Mouse (Mus musculus) left cerebral cortex, adult 2 months (tissue): ENCODE measurements around the gene Prkce. TPM values are rescaled to one million over a fixed set of nuclear protein-coding genes. Genes with fewer than 3 reads are reported as not detected.
A peak's percentile ranks its signal among the peaks of the same experiment; 100 is the strongest.

Experiments
- DNase-seq, 2 experiments: peaks; one replicate each; pipeline ENCODE4 v3.0.0; 2021 to 2022; ENCODE audit warnings: low spot score in 2 of 2, mixed read lengths in 1 of 2; ENCODE audit errors: extremely low spot score in 1 of 2
- H3K27ac ChIP-seq: fragments of 200-600 bp; 2 replicates; pipeline ENCODE4 v1.8.1; 2022
- H3K4me3 ChIP-seq: fragments of 200-600 bp; 2 replicates; pipeline ENCODE4 v1.8.1; 2022
- CTCF ChIP-seq: fragments of 200-600 bp; IDR thresholded peaks from 2 replicates; pipeline ENCODE4 v1.8.1; 2022; ENCODE audit warnings: antibody characterized with exemption, mild to moderate bottlenecking, moderate library complexity
- intact Hi-C: fragments of 180-260 bp; cut with DNase I; formaldehyde crosslinking; loops from one replicate; pipeline ENCODE4 v1.15.1; 2025
- total RNA-seq, 2 experiments: library from RNA; stranded (reverse); gene quantifications; 2 replicates each; pipeline ENCODE4 v1.2.3; 2021

Prkce gene
- total RNA-seq, 2 experiments from 2014 or later, result 277 to 284 TPM

DNA sequence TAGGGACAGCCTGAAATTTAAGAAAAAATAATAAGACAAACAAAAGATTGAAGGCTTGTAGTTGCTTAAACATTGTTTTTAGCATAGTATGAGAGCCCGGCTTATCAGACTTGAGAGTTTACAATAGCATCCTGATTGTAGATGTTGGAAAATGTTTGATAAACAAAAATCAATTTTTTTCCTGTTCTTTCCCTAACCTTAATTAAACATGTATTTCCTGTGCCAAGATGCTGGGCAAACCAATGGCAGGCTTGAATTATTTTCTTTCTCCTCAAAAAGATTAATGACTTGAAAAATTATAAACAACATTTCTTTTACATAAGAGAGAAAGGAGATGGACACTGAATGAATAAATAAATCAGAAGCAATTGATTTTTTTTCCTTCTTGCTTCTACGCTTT, 187.7 kb downstream of the Prkce start:
- no peak overlapping the region for H3K4me3 ChIP-seq
- no peak for DNase-seq
- no peak for TF ChIP-seq CTCF
- H3K27ac ChIP-seq, result no peak overlapping the region
- intact Hi-C loops, result no loop called here

DNA sequence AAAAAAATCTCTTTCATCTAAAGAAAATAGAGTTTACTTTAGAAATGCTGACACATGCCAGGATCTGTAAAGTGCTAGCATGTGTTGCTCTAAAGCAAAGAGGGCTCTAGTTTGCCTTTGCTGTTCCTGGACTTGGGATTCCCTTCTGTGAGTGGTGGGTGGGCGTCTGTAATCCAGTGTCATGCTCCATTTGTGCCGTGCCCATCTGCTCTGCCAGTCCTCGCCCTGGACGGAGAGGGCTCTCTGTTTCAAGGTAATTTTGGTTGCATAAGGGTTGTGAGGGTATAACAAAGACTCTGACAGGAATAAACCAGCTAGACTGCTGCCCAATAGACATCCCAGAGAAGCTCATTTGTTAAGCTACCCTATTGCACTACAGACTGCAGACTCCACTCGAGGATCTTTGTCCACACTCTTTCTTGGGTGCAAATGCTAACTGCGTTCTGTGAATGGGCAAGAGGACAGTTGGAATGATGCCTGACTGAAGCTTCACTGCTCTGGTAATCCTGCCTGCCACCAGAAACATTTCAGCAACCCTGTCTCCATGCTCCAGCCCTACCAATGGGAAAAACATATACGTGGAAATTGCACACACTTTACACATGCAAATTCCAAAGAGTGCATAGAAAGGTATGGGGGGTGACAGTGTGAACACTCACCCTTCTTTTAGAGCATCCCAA, 188.3 kb downstream of the Prkce start:
- intact Hi-C loops, result no loop called here
- no peak for TF ChIP-seq CTCF
- H3K27ac ChIP-seq, result peak overlapping the region; percentile 24

DNA sequence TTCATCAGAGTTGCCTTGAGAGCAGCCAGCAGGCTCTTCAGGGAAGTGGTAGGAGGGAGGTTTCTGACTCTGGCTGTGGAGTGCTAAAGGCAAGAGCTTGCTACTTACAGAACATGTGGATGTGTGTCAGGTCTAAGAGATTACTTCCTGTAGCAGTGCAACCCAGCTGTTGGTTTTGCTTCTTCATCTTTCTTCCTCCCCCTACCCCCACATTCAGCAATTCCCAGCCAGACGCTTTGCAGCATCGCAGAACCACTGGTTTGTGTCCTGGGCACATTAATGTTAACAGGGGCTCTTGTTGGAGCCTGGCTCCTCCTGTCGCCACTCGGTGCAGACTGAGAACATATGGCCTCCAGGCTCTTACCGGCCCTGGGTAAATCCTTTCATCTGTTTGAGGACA, 190.8 kb downstream of the Prkce start:
- intact Hi-C loops, result no loop called here
- Histone ChIP-seq H3K27ac (no peak overlapping the region), H3K4me3 (no peak overlapping the region)
- DNase-seq, result no peak
- TF ChIP-seq CTCF, result no peak

More for the DNA sequence above, 188.3 kb downstream of the Prkce start:
- H3K4me3 ChIP-seq, result no peak overlapping the region
- no peak for DNase-seq

DNA sequence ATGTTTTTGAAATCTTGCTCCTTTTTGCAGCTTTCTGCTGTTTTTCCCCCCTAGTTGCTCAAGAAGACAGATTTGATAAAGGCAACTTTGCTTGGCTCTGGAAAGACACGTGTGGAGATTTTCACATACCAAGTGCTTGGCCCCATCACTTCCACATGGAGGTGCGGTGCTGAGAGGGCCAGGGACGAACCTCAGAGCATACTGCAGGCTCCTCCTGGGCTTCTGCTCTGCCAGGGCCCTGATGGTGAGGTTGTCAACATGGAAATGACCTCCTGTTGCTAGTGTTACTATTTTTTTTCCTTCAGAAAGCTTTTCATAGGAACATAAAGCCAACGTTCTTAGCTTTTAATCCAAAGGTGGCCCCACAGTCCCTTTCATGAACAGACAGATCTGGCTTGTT, 191.3 kb downstream of the Prkce start:
- intact Hi-C loops, result no loop called here
- no peak for TF ChIP-seq CTCF
- no peak overlapping the region for H3K27ac ChIP-seq

DNA sequence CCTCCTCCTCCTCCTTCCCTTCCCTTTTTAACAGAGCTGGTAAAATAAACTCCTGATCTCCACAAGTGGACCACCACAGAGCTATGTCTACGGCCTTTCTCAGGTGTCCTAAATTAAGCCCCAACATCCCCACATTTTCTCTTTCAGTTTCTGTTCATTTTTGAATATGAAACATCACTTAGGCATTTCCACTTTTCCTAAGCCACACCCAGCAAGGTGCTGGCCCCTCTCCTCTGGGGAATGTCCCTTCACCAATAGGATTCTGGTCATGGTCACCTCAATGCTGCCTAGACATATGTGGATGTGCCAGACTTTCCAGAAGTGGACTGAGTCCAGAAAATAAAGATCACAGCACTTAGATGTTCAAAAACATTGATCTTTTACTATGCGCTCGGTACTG, 193.3 kb downstream of the Prkce start:
- TF ChIP-seq CTCF, result no peak
- Histone ChIP-seq H3K4me3 (no peak overlapping the region), H3K27ac (no peak overlapping the region)
- DNase-seq, result no peak
- intact Hi-C loops, result no loop called here

More for the DNA sequence above, 191.3 kb downstream of the Prkce start:
- no peak overlapping the region for H3K4me3 ChIP-seq
- no peak for DNase-seq

DNA sequence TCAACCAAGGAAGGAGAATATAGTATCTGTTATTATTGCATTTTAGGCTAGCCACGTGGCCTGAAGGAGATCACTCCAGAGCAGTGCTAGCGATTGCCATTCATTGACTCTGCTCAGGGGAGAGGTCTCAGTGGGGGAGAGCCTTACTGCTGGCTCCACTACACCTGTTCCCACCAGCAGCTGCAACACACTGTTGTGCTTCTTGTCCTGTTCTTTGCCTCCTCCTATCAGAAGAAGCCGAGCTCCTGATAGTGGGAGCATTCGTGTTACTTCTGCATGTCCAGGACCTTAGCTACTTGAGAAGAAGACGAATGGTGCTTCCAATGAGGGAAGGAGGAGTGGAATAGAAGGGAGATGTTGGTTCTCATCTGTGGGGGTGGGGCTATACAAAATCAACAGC, 195.8 kb downstream of the Prkce start:
- Histone ChIP-seq H3K4me3 (no peak overlapping the region), H3K27ac (no peak overlapping the region)
- DNase-seq, result no peak
- no peak for TF ChIP-seq CTCF
- intact Hi-C loops, result no loop called here

DNA sequence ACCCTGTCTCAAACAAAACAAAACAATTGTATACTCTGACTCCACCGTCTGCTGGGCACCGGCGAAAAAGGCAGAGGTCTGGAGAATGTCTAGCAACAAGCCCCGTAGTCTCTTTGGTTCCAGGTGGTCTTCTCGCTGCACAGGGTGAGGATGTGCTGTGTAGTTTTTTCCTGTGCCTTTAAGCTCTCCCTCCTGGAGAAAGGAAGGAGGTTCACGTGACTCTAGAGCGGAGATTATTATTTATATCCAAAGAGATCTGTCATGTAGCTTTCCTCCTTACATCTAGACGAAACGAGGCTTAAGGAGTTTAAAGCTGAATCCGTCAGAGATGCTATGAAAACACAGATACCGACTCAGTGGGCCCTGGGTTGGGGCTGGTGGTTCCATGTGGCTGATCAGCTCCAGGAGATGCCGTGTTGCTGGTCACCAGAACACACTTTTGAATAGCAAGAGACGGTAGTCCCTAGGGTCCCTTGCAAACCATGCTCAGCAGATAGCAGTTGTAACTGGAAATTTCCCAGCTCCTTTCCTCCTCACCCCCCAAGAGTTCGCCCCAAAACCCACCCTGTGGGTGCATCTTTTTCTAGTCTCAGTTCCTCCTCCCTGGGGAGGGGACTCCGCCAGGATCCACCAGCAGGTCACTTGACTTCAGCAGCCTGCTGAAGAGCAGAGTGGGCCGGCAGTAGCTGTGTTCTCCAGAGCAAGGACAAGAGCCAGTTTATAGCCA, 196.9 kb downstream of the Prkce start:
- H3K27ac ChIP-seq, result peak overlapping the region; percentile 70
- no peak for DNase-seq
- intact Hi-C loops, result no loop called here
- TF ChIP-seq CTCF, result no peak
- no peak overlapping the region for H3K4me3 ChIP-seq

DNA sequence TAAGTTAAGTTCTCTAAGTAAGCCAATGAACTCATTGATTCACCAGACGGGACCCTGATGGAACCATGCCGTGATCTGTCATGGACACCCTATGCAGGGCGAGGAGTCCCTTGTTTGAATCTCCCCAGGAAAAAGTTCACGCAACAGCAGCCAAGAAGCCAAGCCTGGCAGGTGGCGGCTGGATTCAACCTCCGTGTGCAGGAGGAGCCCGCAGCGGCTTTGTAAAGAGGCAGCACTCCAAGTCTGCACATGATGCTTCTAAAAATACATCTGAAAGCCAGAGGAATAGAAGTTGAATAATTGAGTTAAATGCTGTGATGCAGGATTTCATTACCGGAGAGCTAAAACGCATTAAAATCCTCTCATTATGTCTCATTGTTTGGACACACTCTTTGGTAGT, 199.3 kb downstream of the Prkce start:
- TF ChIP-seq CTCF, result no peak
- intact Hi-C loops, result no loop called here
- Histone ChIP-seq H3K27ac (peak overlapping the region; percentile 37; the same call in 1 of the 2 replicates), H3K4me3 (no peak overlapping the region)
- peak; percentile 37 to 53 for DNase-seq

DNA sequence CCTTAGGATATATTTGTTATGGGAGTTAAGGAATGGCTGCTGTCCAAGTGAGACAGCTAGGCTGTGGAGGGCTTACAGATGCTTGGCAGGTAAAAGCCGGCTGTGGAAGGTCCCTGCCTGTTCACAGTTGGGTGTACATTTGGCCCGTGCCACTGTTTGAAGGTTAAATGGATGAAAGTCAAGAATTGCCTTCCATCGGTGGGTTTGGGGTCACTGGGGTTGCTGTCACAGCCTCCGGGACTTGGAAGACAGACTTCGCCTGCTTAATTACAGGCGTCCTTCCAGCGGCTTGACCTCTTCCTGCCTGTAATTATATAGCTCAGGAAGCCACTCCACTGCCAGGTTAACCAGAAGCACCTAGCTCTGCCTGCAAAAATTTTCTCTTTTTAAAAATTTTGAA, 200.1 kb downstream of the Prkce start:
- intact Hi-C loops, result no loop called here
- no peak for TF ChIP-seq CTCF
- Histone ChIP-seq H3K4me3 (no peak overlapping the region), H3K27ac (peak overlapping the region; percentile 37; the same call in 1 of the 2 replicates)
- no peak for DNase-seq

DNA sequence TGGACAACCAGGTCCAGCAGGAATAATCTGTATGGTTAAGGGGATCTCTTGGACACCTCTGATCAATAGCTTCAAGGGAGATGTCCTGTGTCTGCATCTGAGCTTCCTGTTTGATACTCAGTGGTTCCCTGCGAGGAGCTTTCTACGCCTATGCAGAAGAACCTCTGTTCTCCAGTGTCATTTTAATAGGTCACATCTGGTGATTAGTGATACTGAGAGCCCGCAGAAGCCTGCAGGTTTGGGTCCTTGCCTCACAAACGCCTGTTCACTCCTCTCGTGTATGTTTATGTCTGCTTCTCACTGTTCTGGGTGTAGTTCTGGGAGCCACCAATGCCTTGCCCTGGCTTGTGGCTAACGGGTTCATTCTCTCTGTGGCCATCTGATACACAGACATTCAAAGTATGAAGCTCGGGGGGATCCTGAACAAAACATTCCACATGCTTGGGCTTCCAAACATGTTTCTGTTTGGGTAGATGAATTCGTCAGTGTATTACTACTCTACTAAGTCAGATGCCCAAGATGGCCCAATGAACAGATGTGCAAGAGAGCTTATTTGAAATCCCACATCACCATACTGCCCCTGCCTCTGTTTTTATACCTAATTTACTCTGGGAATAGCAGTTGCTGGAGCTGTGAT, 202.6 kb downstream of the Prkce start:
- intact Hi-C loops, result no loop called here
- H3K27ac ChIP-seq, result no peak overlapping the region
- DNase-seq, result no peak

DNA sequence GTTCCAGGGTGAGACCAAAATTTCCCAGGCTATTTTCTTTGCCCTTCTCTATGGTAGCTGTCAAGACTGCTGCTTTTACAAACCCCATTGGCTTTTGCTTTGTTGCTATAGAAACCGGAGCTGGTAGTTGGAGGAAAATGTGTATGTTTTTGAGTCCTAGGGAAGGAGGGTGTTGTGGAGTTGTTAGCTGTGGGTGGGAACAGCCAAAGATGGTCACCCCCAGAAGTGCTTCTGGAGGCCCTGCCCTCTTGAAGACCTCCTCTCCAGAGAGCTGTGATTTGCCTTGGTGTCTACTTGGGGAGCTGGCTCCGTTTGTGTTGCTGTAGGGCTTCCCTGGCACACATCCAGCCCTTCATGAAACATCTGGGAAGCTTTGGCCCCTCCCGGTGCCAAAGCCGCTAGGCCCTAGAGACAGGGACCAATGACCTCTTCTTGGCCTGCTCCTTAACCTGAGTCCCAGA, 203.5 kb downstream of the Prkce start:
- no peak for DNase-seq
- no peak for TF ChIP-seq CTCF
- H3K27ac ChIP-seq, result peak overlapping the region; percentile 69
- no peak overlapping the region for H3K4me3 ChIP-seq
- intact Hi-C loops, result no loop called here

More for the DNA sequence above, 202.6 kb downstream of the Prkce start:
- H3K4me3 ChIP-seq, result no peak overlapping the region
- no peak for TF ChIP-seq CTCF

DNA sequence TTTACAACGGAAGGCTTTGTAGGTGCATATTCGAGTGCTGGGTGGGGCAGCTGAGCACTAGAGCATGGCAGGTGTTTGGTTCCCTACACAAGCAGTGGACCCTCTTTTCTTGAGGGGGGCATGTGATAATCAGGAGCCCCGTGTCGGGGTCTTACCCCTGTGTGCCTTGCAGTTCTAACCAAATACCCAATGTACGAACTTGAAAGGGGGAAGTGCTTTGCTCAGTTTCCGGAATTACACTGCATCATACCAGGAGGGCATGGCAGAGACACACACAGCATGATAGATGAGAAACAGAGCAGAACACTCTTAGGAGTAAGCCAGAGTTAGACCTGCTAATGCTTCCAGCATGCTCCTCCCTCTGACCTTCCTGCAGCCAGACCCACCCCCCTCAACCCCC, 208.8 kb downstream of the Prkce start:
- no peak overlapping the region for H3K27ac ChIP-seq
- no peak for TF ChIP-seq CTCF
- H3K4me3 ChIP-seq, result no peak overlapping the region
- intact Hi-C loops, result no loop called here
- no peak for DNase-seq
